Mouse (Mus musculus) cerebellum, adult 2 months (tissue): Measurements from ENCODE around the gene Slc39a11.

Experiments used
- CTCF ChIP-seq: fragments of 200-500 bp; IDR thresholded peaks from 2 replicates; pipeline ENCODE4 v1.5.1; 2011; ENCODE audit warnings: low read depth, mild to moderate bottlenecking, control low read depth, low read length, moderate library complexity, borderline replicate concordance; ENCODE audit not compliant: insufficient read depth
- POLR2A ChIP-seq: fragments of 200-500 bp; IDR thresholded peaks from 2 replicates; pipeline ENCODE4 v1.6.1; 2011; ENCODE audit warnings: low read length, control low read depth, borderline replicate concordance; ENCODE audit not compliant: insufficient read depth

- TF ChIP-seq CTCF (no peak), POLR2A (no peak)
Measured at GRCm38 (mm10) chr11:113411798-113412197, 238.1 kb downstream of the Slc39a11 start.
